Mouse (Mus musculus): ENCODE results near the gene Tap1.
A peak's percentile ranks its signal among the peaks of the same experiment; 100 is the strongest.

Tap1 gene

GRCm38 (mm10) chr17:34236691-34237090 lies 49.3 kb downstream of the Tap1 start:
- no peak for DNase-seq

DNA sequence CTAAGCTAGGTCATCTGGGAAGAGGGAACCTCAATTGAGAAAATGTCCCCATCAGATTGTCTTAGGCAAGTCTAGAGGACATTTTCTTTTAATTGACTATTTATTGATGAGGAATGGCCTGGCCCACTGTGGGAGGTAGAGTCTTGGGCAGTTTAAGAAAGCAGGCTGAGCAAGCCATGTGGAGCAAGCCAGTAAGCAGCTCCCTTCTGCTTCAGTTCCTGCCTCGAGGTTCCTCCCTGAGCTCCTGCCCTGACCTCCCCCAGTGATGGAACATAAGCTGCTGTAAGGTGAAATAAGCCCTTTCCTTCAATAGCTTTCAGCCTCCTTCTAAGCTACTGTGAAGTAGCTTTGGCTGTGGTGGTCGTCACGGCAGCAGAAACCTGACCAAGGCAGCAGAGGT lies 50.4 kb downstream of the Tap1 start:
- no peak for DNase-seq

DNA sequence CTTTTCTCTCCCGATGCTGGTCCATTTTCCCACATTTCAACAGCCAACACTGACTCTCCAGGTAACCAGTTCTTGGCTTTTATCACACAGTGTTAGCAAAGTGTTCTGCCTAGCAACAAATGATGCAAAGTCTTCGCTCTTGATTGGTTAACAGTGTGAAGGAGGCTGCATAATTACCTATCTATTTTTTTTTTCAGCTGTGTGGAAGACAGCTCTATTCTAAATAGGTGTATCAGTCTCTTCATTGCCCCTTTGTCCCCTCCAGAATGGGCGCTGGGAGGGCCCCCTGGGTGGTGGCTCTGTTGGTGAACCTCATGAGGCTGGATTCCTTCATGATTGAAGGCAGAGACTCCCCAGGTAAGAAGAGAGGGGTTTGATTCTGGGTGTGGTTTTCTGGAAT lies 51.4 kb downstream of the Tap1 start, which contains the start of gene H2-Ob:
TSS of gene H2-Ob (plus strand) at position 198 of the 400 bp plus-strand sequence.
- DNase-seq = peak; percentile 41 to 43

GRCm38 (mm10) chr17:34239601-34240041 lies 52.3 kb downstream of the Tap1 start:
- DNase-seq = no peak

- no peak for DNase-seq
Measured at GRCm38 (mm10) chr17:34240366-34240765, 53.0 kb downstream of the Tap1 start.

DNA sequence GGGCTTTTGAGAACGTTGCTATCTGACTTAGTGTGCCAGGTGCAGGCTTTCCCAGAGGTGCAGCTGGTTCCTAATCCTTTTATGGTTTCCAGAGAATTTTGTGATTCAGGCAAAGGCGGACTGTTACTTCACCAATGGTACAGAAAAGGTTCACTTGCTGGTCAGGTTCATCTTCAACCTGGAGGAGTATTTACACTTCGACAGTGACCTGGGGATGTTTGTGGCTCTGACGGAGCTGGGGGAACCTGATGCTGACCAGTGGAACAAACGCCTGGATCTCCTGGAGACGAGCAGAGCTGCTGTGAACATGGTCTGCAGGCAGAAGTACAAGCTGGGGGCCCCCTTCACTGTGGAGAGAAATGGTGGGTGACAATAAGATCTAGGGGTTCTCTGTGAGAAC lies 53.6 kb downstream of the Tap1 start:
- DNase-seq = no peak

DNA sequence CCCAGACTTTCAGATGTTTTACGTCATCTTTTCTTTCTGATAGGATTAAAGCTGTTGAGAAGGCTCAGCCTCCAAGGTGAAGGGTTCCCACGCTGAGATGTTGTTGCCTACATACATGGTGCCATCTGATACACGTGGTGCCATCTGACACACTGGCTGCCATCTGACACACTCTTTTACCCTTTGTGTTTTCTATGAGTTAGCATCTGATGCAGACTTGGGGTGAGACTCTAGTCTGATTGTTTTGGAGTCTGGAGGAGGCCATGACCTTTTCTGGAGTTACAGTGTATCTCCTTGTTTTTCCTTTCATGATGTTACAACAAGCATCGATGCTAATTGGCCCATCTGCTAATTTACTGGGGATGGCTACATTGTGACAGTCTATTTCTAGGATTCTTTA lies 57.3 kb downstream of the Tap1 start:
- DNase-seq = no peak

Measured in kidney, adult 8-10 months (tissue).